Mouse (Mus musculus) limb, embryonic 11.5 days (tissue): ENCODE data around the gene Myrf. TPM values are rescaled to one million over a fixed set of nuclear protein-coding genes. Genes with fewer than 3 reads are reported as not detected.

Experiments
- ATAC-seq: fragments of 200-750 bp; cut with Nextera tagmentation; 2 replicates; pipeline ENCODE4 v1.8.0; 2017; ENCODE audit warnings: low read depth; ENCODE audit not compliant: insufficient number of reproducible peaks, low FRiP score, low TSS enrichment
- DNase-seq: peaks from one replicate; pipeline ENCODE4 v3.0.0-alpha.2; 2015; ENCODE audit warnings: low spot score
- H3K27ac ChIP-seq: fragments of 300-500 bp; sonication (generic); replicated peaks from 2 replicates; pipeline ENCODE4 v1.5.1; 2014; ENCODE audit warnings: low read depth, mild to moderate bottlenecking, low read length
- H3K27me3 ChIP-seq: fragments of 300-500 bp; sonication (generic); 2 replicates; pipeline ENCODE4 v1.6.1; 2014; ENCODE audit warnings: mild to moderate bottlenecking, low read length, mixed read lengths; ENCODE audit not compliant: control insufficient read depth, insufficient read depth
- H3K36me3 ChIP-seq: fragments of 300-500 bp; sonication (generic); 2 replicates; pipeline ENCODE4 v1.6.1; 2014; ENCODE audit warnings: mild to moderate bottlenecking, low read length, moderate library complexity, mixed read lengths; ENCODE audit not compliant: control insufficient read depth, insufficient read depth
- H3K4me1 ChIP-seq: fragments of 300-500 bp; sonication (generic); 2 replicates; pipeline ENCODE4 v1.6.1; 2014; ENCODE audit warnings: low read length, mixed read lengths; ENCODE audit not compliant: control insufficient read depth, insufficient read depth
- H3K4me2 ChIP-seq: fragments of 300-500 bp; sonication (generic); 2 replicates; pipeline ENCODE4 v1.6.1; 2014; ENCODE audit warnings: low read depth, mild to moderate bottlenecking, moderate library complexity; ENCODE audit not compliant: severe bottlenecking
- H3K4me3 ChIP-seq: fragments of 300-500 bp; sonication (generic); 2 replicates; pipeline ENCODE4 v1.5.1; 2014; ENCODE audit warnings: low read depth, low read length
- H3K9ac ChIP-seq: fragments of 300-500 bp; sonication (generic); 2 replicates; pipeline ENCODE4 v1.6.1; 2014; ENCODE audit warnings: mild to moderate bottlenecking, low read length
- H3K9me3 ChIP-seq: fragments of 300-500 bp; sonication (generic); 2 replicates; pipeline ENCODE4 v1.6.1; 2016; ENCODE audit warnings: low read length; ENCODE audit not compliant: control insufficient read depth
- WGBS: fragments of 180-500 bp; shearing (Covaris S2); extraction: QIAGEN DNeasy Blood & Tissue Kit; methylation state at CpG from one replicate; pipeline ENCODE4 v1.1.7; 2014; 5-methylcytosine and 5-hydroxymethylcytosine counted together
- polyA plus RNA-seq: library from polyadenylated mRNA; unstranded; fragments of >200 nt; fragmentation: Nextera tagmentation; extraction: Ambion mirVana; gene quantifications from 2 replicates; pipeline ENCODE4 v1.2.1, GENCODE M21; 2014

Gene Myrf
- polyA plus RNA-seq, 1 experiment from 2014 or later: 4.6 TPM

GRCm38 (mm10) chr19:10198286-10198685, 42.3 kb downstream of the Myrf start:
- Histone ChIP-seq H3K9ac (no peak overlapping the region), H3K4me2 (no peak overlapping the region), H3K36me3 (peaks cover 40% of the 10 kb centered on the region), H3K27me3 (no peaks in the 10 kb centered on the region), H3K27ac (no peak overlapping the region), H3K4me1 (0 out of 2 replicates have a peak, but pooled peaks cover 5% of the 10 kb centered on the region), H3K4me3 (no peak overlapping the region), H3K9me3 (no peaks in the 10 kb centered on the region)
- WGBS: 76% methylated on average over 2 of the region's 2 CpGs
- DNase-seq (no peak), ATAC-seq (no peak)

GRCm38 (mm10) chr19:10197130-10197529, 43.4 kb downstream of the Myrf start:
- Histone ChIP-seq H3K27me3 (no peaks in the 10 kb centered on the region), H3K27ac (no peak overlapping the region), H3K36me3 (peaks cover 45% of the 10 kb centered on the region), H3K4me1 (no peaks in the 10 kb centered on the region), H3K9ac (no peak overlapping the region), H3K4me2 (no peak overlapping the region), H3K4me3 (no peak overlapping the region), H3K9me3 (no peaks in the 10 kb centered on the region)
- DNase-seq: no peak
- no peak for ATAC-seq
- 86% methylated on average over 4 of the region's 4 CpGs for WGBS

- DNase-seq (no peak), ATAC-seq (no peak)
- no peak overlapping the region for H3K4me2 ChIP-seq
These were observed 45.3 kb downstream of the Myrf start for GRCm38 (mm10) chr19:10195252-10195651.

GRCm38 (mm10) chr19:10194337-10194736, 46.2 kb downstream of the Myrf start:
- WGBS: 90% methylated on average over 11 of the region's 11 CpGs
- Histone ChIP-seq H3K36me3 (peaks cover 43% of the 10 kb centered on the region), H3K27ac (no peak overlapping the region), H3K4me3 (no peak overlapping the region), H3K9ac (no peak overlapping the region), H3K9me3 (no peaks in the 10 kb centered on the region), H3K4me1 (no peaks in the 10 kb centered on the region), H3K27me3 (no peaks in the 10 kb centered on the region), H3K4me2 (no peak overlapping the region)
- no peak for DNase-seq
- ATAC-seq: no peak

More at GRCm38 (mm10) chr19:10195252-10195651, 45.3 kb downstream of the Myrf start:
- H3K9ac ChIP-seq: no peak overlapping the region
- no peak overlapping the region for H3K27ac ChIP-seq
- H3K4me1 ChIP-seq: no peaks in the 10 kb centered on the region
- no peaks in the 10 kb centered on the region for H3K27me3 ChIP-seq
- no peak overlapping the region for H3K4me3 ChIP-seq
- WGBS: 88% methylated on average over 5 of the region's 5 CpGs
- peaks cover 44% of the 10 kb centered on the region for H3K36me3 ChIP-seq
- H3K9me3 ChIP-seq: no peaks in the 10 kb centered on the region

GRCm38 (mm10) chr19:10191326-10191725, 49.2 kb downstream of the Myrf start:
- Histone ChIP-seq H3K27me3 (no peaks in the 10 kb centered on the region), H3K4me2 (no peak overlapping the region), H3K4me3 (no peak overlapping the region), H3K27ac (no peak overlapping the region), H3K9me3 (no peaks in the 10 kb centered on the region), H3K4me1 (peaks cover 6% of the 10 kb centered on the region), H3K9ac (no peak overlapping the region), H3K36me3 (peaks cover 57% of the 10 kb centered on the region)
- no peak for ATAC-seq
- 81% methylated on average over 7 of the region's 7 CpGs for WGBS
- DNase-seq: no peak

GRCm38 (mm10) chr19:10190796-10191195, 49.8 kb downstream of the Myrf start:
- peak; percentile 85 for DNase-seq
- H3K4me1 ChIP-seq: peaks cover 9% of the 10 kb centered on the region
- H3K9ac ChIP-seq: no peak overlapping the region
- H3K36me3 ChIP-seq: peaks cover 55% of the 10 kb centered on the region
- H3K9me3 ChIP-seq: no peaks in the 10 kb centered on the region
- no peaks in the 10 kb centered on the region for H3K27me3 ChIP-seq
- no peak overlapping the region for H3K4me3 ChIP-seq
- H3K4me2 ChIP-seq: no peak overlapping the region
- WGBS: 51% methylated on average over 2 of the region's 2 CpGs
- no peak for ATAC-seq
- H3K27ac ChIP-seq: no peak overlapping the region

GRCm38 (mm10) chr19:10189940-10190339, 50.6 kb downstream of the Myrf start:
- Histone ChIP-seq H3K4me3 (no peak overlapping the region), H3K4me1 (peaks cover 9% of the 10 kb centered on the region), H3K36me3 (peaks cover 60% of the 10 kb centered on the region), H3K27me3 (no peaks in the 10 kb centered on the region), H3K27ac (no peak overlapping the region), H3K4me2 (no peak overlapping the region), H3K9me3 (no peaks in the 10 kb centered on the region), H3K9ac (no peak overlapping the region)
- 96% methylated on average over 8 of the region's 8 CpGs for WGBS
- ATAC-seq (no peak), DNase-seq (no peak)

GRCm38 (mm10) chr19:10189022-10189421, 51.5 kb downstream of the Myrf start:
- Histone ChIP-seq H3K36me3 (peaks cover 54% of the 10 kb centered on the region), H3K9me3 (no peaks in the 10 kb centered on the region), H3K4me2 (no peak overlapping the region), H3K4me3 (no peak overlapping the region), H3K27ac (no peak overlapping the region), H3K4me1 (peaks cover 12% of the 10 kb centered on the region), H3K27me3 (no peaks in the 10 kb centered on the region), H3K9ac (no peak overlapping the region)
- WGBS: 94% methylated on average over 6 of the region's 6 CpGs
- no peak for ATAC-seq
- no peak for DNase-seq

GRCm38 (mm10) chr19:10188281-10188811, 52.2 kb downstream of the Myrf start:
- no peak overlapping the region for H3K4me2 ChIP-seq
- peaks cover 48% of the 10 kb centered on the region for H3K36me3 ChIP-seq
- no peaks in the 10 kb centered on the region for H3K27me3 ChIP-seq
- DNase-seq (no peak), ATAC-seq (no peak)
- WGBS: 59% methylated on average over 10 of the region's 10 CpGs
- no peak overlapping the region for H3K9ac ChIP-seq
- H3K9me3 ChIP-seq: no peaks in the 10 kb centered on the region
- H3K4me1 ChIP-seq: peaks cover 12% of the 10 kb centered on the region
- no peak overlapping the region for H3K27ac ChIP-seq
- H3K4me3 ChIP-seq: no peak overlapping the region
